Mouse (Mus musculus): ENCODE results near the gene Rnf121. TPM values are rescaled to one million over a fixed set of nuclear protein-coding genes. Genes with fewer than 3 reads are reported as not detected.
"Not testable (repeated sequence)": the region's sequence is repeated elsewhere in the genome, so short reads cannot be mapped to it uniquely, and the experiment has no call there.

Gene Rnf121
- polyA plus RNA-seq, 1 experiment from 2014 or later: 35.8 TPM

- ATAC-seq (peak; percentile 4), DNase-seq (ENCODE audit: low read depth, low spot score) (no peak)
- no peaks in the 10 kb centered on the region for H3K27me3 ChIP-seq
- CTCF ChIA-PET: interaction anchor here (1.1 kb wide), 1 partner anchor 144 kb away, joined by 3 read pairs; no protein-coding TSS in a partner anchor
- no peak for TF ChIP-seq CTCF (IDR thresholded peaks at IDR 0.05)
- in situ Hi-C loops (cut with MboI; ENCODE audit: low pct_unique_long_range_greater_than_20kb): no loop called here
- POLR2A ChIA-PET: no interaction called here
These were observed 619 bp downstream of the Rnf121 start for GRCm38 (mm10) chr7:102064655-102065045.

- DNase-seq (ENCODE audit: low read depth, low spot score) (no peak), ATAC-seq (no peak)
- in situ Hi-C loops (cut with MboI; ENCODE audit: low pct_unique_long_range_greater_than_20kb): no loop called here
- CTCF ChIA-PET: interaction anchor here (1.1 kb wide), 1 partner anchor 65 kb away, joined by 3 read pairs; no protein-coding TSS in a partner anchor
- POLR2A ChIA-PET: interaction anchor here (0.6 kb wide), 1 partner anchor 9 kb away, joined by 3 read pairs; no protein-coding TSS in a partner anchor
- no peak for TF ChIP-seq CTCF (IDR thresholded peaks at IDR 0.05)
- no peaks in the 10 kb centered on the region for H3K27me3 ChIP-seq
These were observed 1.4 kb downstream of the Rnf121 start for GRCm38 (mm10) chr7:102063891-102064290.

- no peak for ATAC-seq
- H3K27me3 ChIP-seq: no peaks in the 10 kb centered on the region
- in situ Hi-C loops (cut with MboI; ENCODE audit: low pct_unique_long_range_greater_than_20kb): no loop called here
- DNase-seq (ENCODE audit: low read depth, low spot score): no peak
- no peak for TF ChIP-seq CTCF (IDR thresholded peaks at IDR 0.05)
- ChIA-PET CTCF (interaction anchor here (1.2 kb wide), 1 partner anchor 16 kb away, joined by 3 read pairs; no protein-coding TSS in a partner anchor), POLR2A (interaction anchor here (1.1 kb wide), 1 partner anchor 87 kb away, joined by 3 read pairs; no protein-coding TSS in a partner anchor)
These were observed 3.1 kb downstream of the Rnf121 start for GRCm38 (mm10) chr7:102062203-102062602.

- CTCF ChIA-PET: interaction anchor here (1.0 kb wide), 1 partner anchor 34 kb away, joined by 3 read pairs; no protein-coding TSS in a partner anchor
- ATAC-seq: no peak
- POLR2A ChIA-PET: interaction anchor here (0.7 kb wide), 1 partner anchor 170 kb away, joined by 4 read pairs; no protein-coding TSS in a partner anchor
- no peaks in the 10 kb centered on the region for H3K27me3 ChIP-seq
- no peak for TF ChIP-seq CTCF (IDR thresholded peaks at IDR 0.05)
- in situ Hi-C loops (cut with MboI; ENCODE audit: low pct_unique_long_range_greater_than_20kb): no loop called here
- DNase-seq (ENCODE audit: low read depth, low spot score): no peak
These were observed 3.9 kb downstream of the Rnf121 start for GRCm38 (mm10) chr7:102061353-102061752.

- DNase-seq (ENCODE audit: low read depth, low spot score); CTCF ChIA-PET: not testable (repeated sequence)
These were observed 16.7 kb downstream of the Rnf121 start for GRCm38 (mm10) chr7:102048524-102048923.

GRCm38 (mm10) chr7:102042314-102042713 lies 23.0 kb downstream of the Rnf121 start:
- TF ChIP-seq CTCF (IDR thresholded peaks at IDR 0.05): no peak
- CTCF ChIA-PET: interaction anchor here (0.9 kb wide), 1 partner anchor 9 kb away, joined by 3 read pairs; no protein-coding TSS in a partner anchor
- H3K27me3 ChIP-seq: no peaks in the 10 kb centered on the region
- no peak for ATAC-seq
- POLR2A ChIA-PET: no interaction called here
- in situ Hi-C loops (cut with MboI; ENCODE audit: low pct_unique_long_range_greater_than_20kb): no loop called here
- DNase-seq (ENCODE audit: low read depth, low spot score): no peak

More at GRCm38 (mm10) chr7:102048524-102048923, 16.7 kb downstream of the Rnf121 start:
- peak; percentile 45 for TF ChIP-seq CTCF (IDR thresholded peaks at IDR 0.05)
- POLR2A ChIA-PET; in situ Hi-C loops (cut with MboI; ENCODE audit: low pct_unique_long_range_greater_than_20kb); H3K27me3 ChIP-seq; ATAC-seq: not testable (repeated sequence)

GRCm38 (mm10) chr7:102037318-102037717 lies 28.0 kb downstream of the Rnf121 start:
- ATAC-seq: no peak
- in situ Hi-C loops (cut with MboI; ENCODE audit: low pct_unique_long_range_greater_than_20kb): no loop called here
- POLR2A ChIA-PET: interaction anchor here (0.7 kb wide), 1 partner anchor 363 kb away, joined by 4 read pairs; no protein-coding TSS in a partner anchor
- CTCF ChIA-PET: interaction anchor here (1.5 kb wide), 1 partner anchor 24 kb away, joined by 3 read pairs; no protein-coding TSS in a partner anchor
- no peak for TF ChIP-seq CTCF (IDR thresholded peaks at IDR 0.05)
- H3K27me3 ChIP-seq: no peaks in the 10 kb centered on the region
- DNase-seq (ENCODE audit: low read depth, low spot score): no peak

GRCm38 (mm10) chr7:102035534-102035933 lies 29.7 kb downstream of the Rnf121 start:
- ATAC-seq (no peak), DNase-seq (ENCODE audit: low read depth, low spot score) (no peak)
- no peak for TF ChIP-seq CTCF (IDR thresholded peaks at IDR 0.05)
- H3K27me3 ChIP-seq: no peaks in the 10 kb centered on the region
- in situ Hi-C loops (cut with MboI; ENCODE audit: low pct_unique_long_range_greater_than_20kb): no loop called here
- ChIA-PET CTCF (interaction anchor here (1.4 to 2.3 kb wide), 2 partner anchors 9 to 13 kb away, joined by 3 to 8 read pairs; no protein-coding TSS in a partner anchor), POLR2A (no interaction called here)

- in situ Hi-C loops (cut with MboI; ENCODE audit: low pct_unique_long_range_greater_than_20kb): no loop called here
- POLR2A ChIA-PET: no interaction called here
- DNase-seq (ENCODE audit: low read depth, low spot score) (no peak), ATAC-seq (no peak)
- CTCF ChIA-PET: interaction anchor here (1.0 to 2.3 kb wide), 4 partner anchors 9 to 13 kb away, joined by 3 to 8 read pairs (median 4); no protein-coding TSS in a partner anchor
- no peaks in the 10 kb centered on the region for H3K27me3 ChIP-seq
- peak; percentile 66 for TF ChIP-seq CTCF (IDR thresholded peaks at IDR 0.05)
These were observed 30.4 kb downstream of the Rnf121 start for GRCm38 (mm10) chr7:102034904-102035303.

- no peak for TF ChIP-seq CTCF (IDR thresholded peaks at IDR 0.05)
- no peak for DNase-seq (ENCODE audit: low read depth, low spot score)
- in situ Hi-C loops (cut with MboI; ENCODE audit: low pct_unique_long_range_greater_than_20kb): no loop called here
- CTCF ChIA-PET: interaction anchor here (1.0 kb wide), 1 partner anchor 9 kb away, joined by 3 read pairs; no protein-coding TSS in a partner anchor
- ATAC-seq: no peak
- POLR2A ChIA-PET: no interaction called here
- H3K27me3 ChIP-seq: no peaks in the 10 kb centered on the region
These were observed 39.8 kb downstream of the Rnf121 start for GRCm38 (mm10) chr7:102025187-102026119.

All from Patski (cell line).